Mouse (Mus musculus): ENCODE data around the gene Dbil5. TPM values are rescaled to one million over a fixed set of nuclear protein-coding genes. Genes with fewer than 3 reads are reported as not detected.
A peak's percentile ranks its signal among the peaks of the same experiment; 100 is the strongest.
"Not testable (repeated sequence)": the region's sequence is repeated elsewhere in the genome, so short reads cannot be mapped to it uniquely, and the experiment has no call there.

Gene Dbil5
- polyA plus RNA-seq, 1 experiment from 2014 or later, result 0.88 TPM

- H3K4me3 ChIP-seq, result no peak overlapping the region
- peaks cover 16% of the 10 kb centered on the region for H3K27me3 ChIP-seq (ENCODE audit: low read depth, poor library complexity, severe bottlenecking)
- DNase-seq (ENCODE audit: low spot score), result no peak
- H3K27ac ChIP-seq (replicated peaks), result no peak overlapping the region
- peaks cover 18% of the 10 kb centered on the region for H3K4me1 ChIP-seq
- H3K9me3 ChIP-seq (replicated peaks), result no peaks in the 10 kb centered on the region
- H3K36me3 ChIP-seq, result peaks cover 74% of the 10 kb centered on the region
- WGBS, result 91% methylated on average over 5 of the region's 5 CpGs
Measured at GRCm38 (mm10) chr11:76206793-76207192, 10.6 kb upstream of the Dbil5 start.

GRCm38 (mm10) chr11:76210228-76210985 lies 7.0 kb upstream of the Dbil5 start:
- DNase-seq (ENCODE audit: low spot score), result no peak
- Histone ChIP-seq H3K4me3 (no peak overlapping the region), H3K27ac (replicated peaks) (no peak overlapping the region), H3K9me3 (replicated peaks) (no peaks in the 10 kb centered on the region), H3K4me1 (peaks cover 18% of the 10 kb centered on the region), H3K36me3 (peaks cover 94% of the 10 kb centered on the region), H3K27me3 (ENCODE audit: low read depth, poor library complexity, severe bottlenecking) (peaks cover 29% of the 10 kb centered on the region)
- 94% methylated on average over 13 of the region's 13 CpGs for WGBS

GRCm38 (mm10) chr11:76211595-76211994 lies 5.8 kb upstream of the Dbil5 start:
- H3K27me3 ChIP-seq (ENCODE audit: low read depth, poor library complexity, severe bottlenecking), result peaks cover 36% of the 10 kb centered on the region
- not testable (repeated sequence) for DNase-seq (ENCODE audit: low spot score); H3K4me3 ChIP-seq; H3K9me3 ChIP-seq (replicated peaks); H3K27ac ChIP-seq (replicated peaks)
- H3K4me1 ChIP-seq, result peaks cover 28% of the 10 kb centered on the region
- 88% methylated on average over 5 of the region's 6 CpGs for WGBS
- peaks cover 82% of the 10 kb centered on the region for H3K36me3 ChIP-seq

GRCm38 (mm10) chr11:76213841-76214240 lies 3.6 kb upstream of the Dbil5 start:
- Histone ChIP-seq H3K27ac (replicated peaks) (no peak overlapping the region), H3K4me1 (peaks cover 41% of the 10 kb centered on the region), H3K36me3 (peaks cover 60% of the 10 kb centered on the region), H3K9me3 (replicated peaks) (no peaks in the 10 kb centered on the region), H3K4me3 (no peak overlapping the region), H3K27me3 (ENCODE audit: low read depth, poor library complexity, severe bottlenecking) (peaks cover 36% of the 10 kb centered on the region)
- DNase-seq (ENCODE audit: low spot score), result peak; percentile 38
- WGBS, result 43% methylated on average over 5 of the region's 5 CpGs

- H3K4me1 ChIP-seq, result peaks cover 41% of the 10 kb centered on the region
- H3K27me3 ChIP-seq (ENCODE audit: low read depth, poor library complexity, severe bottlenecking), result peaks cover 36% of the 10 kb centered on the region
- H3K36me3 ChIP-seq, result peaks cover 55% of the 10 kb centered on the region
- DNase-seq (ENCODE audit: low spot score), result no peak
- WGBS, result 93% methylated on average over 2 of the region's 2 CpGs
- no peak overlapping the region for H3K4me3 ChIP-seq
- no peaks in the 10 kb centered on the region for H3K9me3 ChIP-seq (replicated peaks)
- no peak overlapping the region for H3K27ac ChIP-seq (replicated peaks)
Measured at GRCm38 (mm10) chr11:76215011-76215410, 2.4 kb upstream of the Dbil5 start.

- Histone ChIP-seq H3K9me3 (replicated peaks) (no peaks in the 10 kb centered on the region), H3K27me3 (ENCODE audit: low read depth, poor library complexity, severe bottlenecking) (peaks cover 36% of the 10 kb centered on the region), H3K36me3 (peaks cover 53% of the 10 kb centered on the region), H3K4me1 (peaks cover 41% of the 10 kb centered on the region), H3K27ac (replicated peaks) (peak overlapping the region; percentile 98), H3K4me3 (peak overlapping the region; percentile 85)
- 95% methylated on average over 5 of the region's 5 CpGs for WGBS
- DNase-seq (ENCODE audit: low spot score), result no peak
Measured at GRCm38 (mm10) chr11:76216049-76216540, 1.3 kb upstream of the Dbil5 start.

GRCm38 (mm10) chr11:76216681-76217389 lies 573 bp upstream of the Dbil5 start:
- Histone ChIP-seq H3K9me3 (replicated peaks) (no peaks in the 10 kb centered on the region), H3K4me3 (peak overlapping the region; percentile 85), H3K36me3 (peaks cover 53% of the 10 kb centered on the region), H3K27me3 (ENCODE audit: low read depth, poor library complexity, severe bottlenecking) (peaks cover 33% of the 10 kb centered on the region), H3K4me1 (peaks cover 41% of the 10 kb centered on the region), H3K27ac (replicated peaks) (peak overlapping the region; percentile 98)
- WGBS, result 6% methylated on average over 33 of the region's 33 CpGs
- DNase-seq (ENCODE audit: low spot score), result no peak

GRCm38 (mm10) chr11:76224631-76225030 lies 7.2 kb downstream of the Dbil5 start:
- 96% methylated on average over 5 of the region's 5 CpGs for WGBS
- no peaks in the 10 kb centered on the region for H3K4me1 ChIP-seq
- no peak for DNase-seq (ENCODE audit: low spot score)
- H3K9me3 ChIP-seq (replicated peaks), result no peaks in the 10 kb centered on the region
- no peak overlapping the region for H3K4me3 ChIP-seq
- peaks cover 68% of the 10 kb centered on the region for H3K36me3 ChIP-seq
- no peaks in the 10 kb centered on the region for H3K27me3 ChIP-seq (ENCODE audit: low read depth, poor library complexity, severe bottlenecking)
- no peak overlapping the region for H3K27ac ChIP-seq (replicated peaks)

- DNase-seq (ENCODE audit: low spot score), result no peak
- H3K4me1 ChIP-seq, result no peaks in the 10 kb centered on the region
- no peak overlapping the region for H3K4me3 ChIP-seq
- H3K9me3 ChIP-seq (replicated peaks), result no peaks in the 10 kb centered on the region
- no peaks in the 10 kb centered on the region for H3K27me3 ChIP-seq (ENCODE audit: low read depth, poor library complexity, severe bottlenecking)
- H3K36me3 ChIP-seq, result peaks cover 64% of the 10 kb centered on the region
- no peak overlapping the region for H3K27ac ChIP-seq (replicated peaks)
Measured at GRCm38 (mm10) chr11:76225051-76225450, 7.6 kb downstream of the Dbil5 start.

- H3K9me3 ChIP-seq (replicated peaks), result no peaks in the 10 kb centered on the region
- DNase-seq (ENCODE audit: low spot score), result no peak
- no peak overlapping the region for H3K27ac ChIP-seq (replicated peaks)
- 95% methylated on average over 3 of the region's 3 CpGs for WGBS
- H3K4me1 ChIP-seq, result 0 out of 2 replicates have a peak, but pooled peaks cover under 1% of the 10 kb centered on the region
- H3K4me3 ChIP-seq, result no peak overlapping the region
- peaks cover 93% of the 10 kb centered on the region for H3K36me3 ChIP-seq
- H3K27me3 ChIP-seq (ENCODE audit: low read depth, poor library complexity, severe bottlenecking), result no peaks in the 10 kb centered on the region
Measured at GRCm38 (mm10) chr11:76236136-76236535, 18.7 kb downstream of the Dbil5 start.

GRCm38 (mm10) chr11:76239750-76240149 lies 22.3 kb downstream of the Dbil5 start:
- no peak overlapping the region for H3K4me3 ChIP-seq
- H3K9me3 ChIP-seq (replicated peaks), result no peaks in the 10 kb centered on the region
- H3K27me3 ChIP-seq (ENCODE audit: low read depth, poor library complexity, severe bottlenecking), result no peaks in the 10 kb centered on the region
- H3K4me1 ChIP-seq, result peaks cover 22% of the 10 kb centered on the region
- 94% methylated on average over 2 of the region's 2 CpGs for WGBS
- H3K27ac ChIP-seq (replicated peaks), result no peak overlapping the region
- DNase-seq (ENCODE audit: low spot score), result no peak
- peaks cover 57% of the 10 kb centered on the region for H3K36me3 ChIP-seq

GRCm38 (mm10) chr11:76242901-76243810 lies 25.7 kb downstream of the Dbil5 start, which contains the start of the genes Mrm3 and Glod4:
Gene Mrm3 (plus strand): TSS chr11:76243715.
Gene Glod4 (minus strand): TSS chr11:76243725.
- H3K36me3 ChIP-seq, result peaks cover 38% of the 10 kb centered on the region
- H3K4me1 ChIP-seq, result peaks cover 25% of the 10 kb centered on the region
- peak within 1 kb of the TSS; percentile 72 for H3K4me3 ChIP-seq
- peak; percentile 93 for DNase-seq (ENCODE audit: low spot score)
- no peaks in the 10 kb centered on the region for H3K9me3 ChIP-seq (replicated peaks)
- peak within 1 kb of the TSS; percentile 87 for H3K27ac ChIP-seq (replicated peaks)
- WGBS, result under 1% methylated on average over 61 of the region's 61 CpGs
- no peaks in the 10 kb centered on the region for H3K27me3 ChIP-seq (ENCODE audit: low read depth, poor library complexity, severe bottlenecking)

All from midbrain, embryonic 10.5 days (tissue).